Mouse (Mus musculus) cerebellum, adult 11 months (tissue): ENCODE results near the gene Neurog1.

Source experiments
- DNase-seq: peaks from one replicate; pipeline ENCODE4 v3.0.0; 2022

The Neurog1 gene

GRCm38 (mm10) chr13:56209067-56209411, 42.9 kb downstream of the Neurog1 start:
- no peak for DNase-seq

GRCm38 (mm10) chr13:56208225-56209066, 43.5 kb downstream of the Neurog1 start:
- DNase-seq = no peak
